Mouse (Mus musculus): ENCODE measurements at regions not wholly inside any gene's neighbourhood (a gene's known extent, or its start where the extent isn't known, plus 50 kb on each side); places are given as distances from the start of the nearest gene placed in this dataset.

DNA sequence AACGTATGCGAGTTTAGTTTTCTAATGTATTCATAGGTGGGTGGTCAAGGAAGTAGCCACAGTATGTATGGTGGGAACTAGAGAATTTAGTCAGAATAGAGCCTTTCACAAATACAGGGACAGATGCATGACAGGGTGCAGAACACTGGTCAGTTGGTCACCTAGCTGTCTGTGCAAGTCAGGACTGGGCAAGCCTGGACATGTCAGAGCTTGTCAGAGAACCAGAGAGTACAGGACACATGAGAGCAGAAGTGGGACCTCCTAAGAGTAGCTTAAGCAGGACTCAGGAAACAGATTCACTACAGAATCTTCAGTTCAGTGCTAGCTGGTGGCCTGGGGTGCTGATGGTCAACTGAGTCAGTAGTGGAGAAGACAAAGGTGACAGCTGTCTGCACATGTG, 395.7 kb upstream of the Tnp1 start:
- no peak for DNase-seq
- Histone ChIP-seq H3K4me3 (no peak overlapping the region), H3K27ac (no peak overlapping the region)
- no peak for TF ChIP-seq CTCF (IDR thresholded peaks at IDR 0.05)
- intact Hi-C loops (cut with DNase I): no loop called here

DNA sequence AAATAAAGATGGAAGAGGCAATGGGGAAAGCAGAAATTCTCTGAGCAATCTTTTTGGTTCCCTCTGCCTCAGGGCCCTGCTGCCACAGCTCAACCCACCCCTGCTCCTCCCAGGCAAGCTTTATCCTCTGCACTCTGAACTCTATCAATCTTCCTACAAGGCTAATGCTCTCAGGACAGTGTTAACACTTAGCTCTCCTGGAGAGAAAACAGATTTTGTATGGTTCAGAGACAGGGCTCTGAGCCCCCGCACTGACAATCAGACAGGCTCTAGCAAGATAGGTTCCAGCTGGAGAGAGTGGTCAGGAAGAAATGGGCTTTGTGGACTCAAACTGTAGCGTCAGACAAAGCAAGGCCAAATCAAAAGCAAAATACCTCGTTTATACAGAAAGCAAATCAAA, 383.5 kb upstream of the Tnp1 start:
- H3K4me3 ChIP-seq: no peak overlapping the region
- TF ChIP-seq CTCF (IDR thresholded peaks at IDR 0.05): no peak
- H3K27ac ChIP-seq: no peak overlapping the region
- intact Hi-C loops (cut with DNase I): no loop called here
- no peak for DNase-seq

DNA sequence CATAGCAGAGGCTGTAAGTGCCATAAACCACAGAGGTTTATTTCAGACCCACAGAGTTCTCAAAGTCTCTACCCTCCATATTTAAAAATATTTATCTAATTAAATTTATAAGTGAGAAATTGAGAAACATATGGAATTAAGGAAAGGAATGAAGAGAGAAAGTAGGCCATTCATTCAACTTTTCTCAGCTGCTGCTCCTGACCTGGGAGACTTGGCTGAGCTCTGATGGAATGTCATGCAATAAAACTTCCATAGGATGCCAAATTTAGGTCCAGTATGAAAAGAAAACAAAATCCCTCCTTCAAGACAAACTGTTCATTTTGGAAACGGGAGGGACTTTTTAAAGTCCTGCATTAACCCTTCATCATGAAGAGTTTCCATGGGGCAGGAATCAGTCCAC, 379.3 kb upstream of the Tnp1 start:
- TF ChIP-seq CTCF (IDR thresholded peaks at IDR 0.05): no peak
- Histone ChIP-seq H3K4me3 (no peak overlapping the region), H3K27ac (no peak overlapping the region)
- no peak for DNase-seq
- intact Hi-C loops (cut with DNase I): no loop called here

DNA sequence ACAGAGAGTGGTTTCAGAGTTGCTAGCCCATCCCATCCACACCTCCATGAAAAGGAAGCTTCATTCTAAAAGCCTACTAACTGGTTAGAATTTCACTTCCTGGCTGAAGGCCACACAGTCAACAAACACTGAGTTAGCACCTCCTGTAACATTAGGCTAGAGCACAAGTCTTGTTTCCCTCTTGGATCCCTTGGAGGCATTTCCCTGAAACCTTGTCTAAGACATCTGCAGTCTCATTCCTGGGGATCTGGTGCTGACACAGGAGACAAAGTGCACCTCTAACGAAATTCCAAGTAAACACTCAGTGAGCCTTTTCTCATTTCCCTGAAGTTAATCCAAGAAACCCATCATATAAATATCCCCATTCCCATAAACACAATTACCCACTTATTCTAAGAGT, 378.8 kb upstream of the Tnp1 start:
- no peak for TF ChIP-seq CTCF (IDR thresholded peaks at IDR 0.05)
- Histone ChIP-seq H3K27ac (no peak overlapping the region), H3K4me3 (no peak overlapping the region)
- intact Hi-C loops (cut with DNase I): no loop called here
- DNase-seq: no peak

DNA sequence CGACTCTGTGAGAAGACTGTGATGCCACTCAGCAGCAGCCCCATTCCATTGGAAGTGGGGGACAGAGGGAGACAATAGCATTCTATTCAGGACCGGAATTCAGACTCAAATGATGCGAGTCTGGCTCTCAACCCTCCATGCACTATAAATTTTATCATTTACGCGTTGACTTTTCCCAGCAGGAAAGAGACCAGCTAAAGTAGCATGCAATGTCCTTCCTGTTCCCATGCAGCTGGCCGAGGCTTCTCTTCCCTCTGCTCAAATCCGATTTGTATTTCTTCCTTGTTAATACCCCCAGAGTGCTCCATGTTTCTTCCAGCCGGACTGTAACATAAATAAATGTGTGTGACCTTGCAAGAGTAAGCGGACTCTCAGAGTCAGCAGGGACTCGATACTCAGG, 376.4 kb upstream of the Tnp1 start:
- Histone ChIP-seq H3K4me3 (no peak overlapping the region), H3K27ac (no peak overlapping the region)
- DNase-seq: no peak
- no peak for TF ChIP-seq CTCF (IDR thresholded peaks at IDR 0.05)
- intact Hi-C loops (cut with DNase I): no loop called here

DNA sequence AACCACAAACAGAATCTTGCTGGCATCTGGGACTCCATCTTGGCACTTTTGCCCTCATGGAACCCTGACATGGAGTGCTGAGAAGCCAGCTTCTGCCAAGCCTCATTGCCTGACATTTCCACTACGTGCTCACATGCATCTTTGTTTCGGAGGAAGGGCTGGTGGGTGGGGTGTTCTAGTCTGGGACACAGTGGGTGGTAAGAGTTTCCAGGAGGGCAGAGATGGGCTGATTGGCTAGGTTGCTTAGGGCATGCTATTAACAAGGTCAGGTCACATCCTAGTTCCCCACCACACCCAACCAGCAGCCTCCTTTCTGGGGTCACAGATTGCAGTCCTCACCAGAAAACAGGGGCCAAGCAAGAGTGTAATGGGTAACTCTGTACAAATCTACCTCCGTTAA, 374.3 kb upstream of the Tnp1 start:
- DNase-seq: no peak
- intact Hi-C loops (cut with DNase I): no loop called here
- TF ChIP-seq CTCF (IDR thresholded peaks at IDR 0.05): no peak
- Histone ChIP-seq H3K4me3 (no peak overlapping the region), H3K27ac (no peak overlapping the region)

DNA sequence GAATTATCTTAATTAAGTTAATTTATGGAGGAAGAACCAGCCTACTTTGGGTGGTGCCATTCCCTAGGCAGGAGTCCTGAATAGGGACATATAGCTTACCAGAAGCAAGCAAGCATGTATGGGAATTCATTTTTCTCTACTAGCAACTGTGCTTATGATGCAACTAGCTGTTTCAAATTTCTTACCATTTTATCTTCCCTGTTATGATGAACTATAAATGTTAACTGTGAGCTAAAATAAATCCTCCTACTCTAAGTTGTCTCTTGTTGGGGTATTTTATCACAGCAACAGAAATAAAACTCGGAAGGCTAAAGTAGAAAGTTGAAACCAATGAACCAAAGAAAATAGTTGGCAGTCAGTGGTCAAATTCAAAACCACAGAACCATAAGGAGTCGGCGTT, 373.5 kb upstream of the Tnp1 start:
- H3K4me3 ChIP-seq: no peak overlapping the region
- no peak for DNase-seq
- intact Hi-C loops (cut with DNase I): no loop called here
- H3K27ac ChIP-seq: no peak overlapping the region
- TF ChIP-seq CTCF (IDR thresholded peaks at IDR 0.05): no peak

DNA sequence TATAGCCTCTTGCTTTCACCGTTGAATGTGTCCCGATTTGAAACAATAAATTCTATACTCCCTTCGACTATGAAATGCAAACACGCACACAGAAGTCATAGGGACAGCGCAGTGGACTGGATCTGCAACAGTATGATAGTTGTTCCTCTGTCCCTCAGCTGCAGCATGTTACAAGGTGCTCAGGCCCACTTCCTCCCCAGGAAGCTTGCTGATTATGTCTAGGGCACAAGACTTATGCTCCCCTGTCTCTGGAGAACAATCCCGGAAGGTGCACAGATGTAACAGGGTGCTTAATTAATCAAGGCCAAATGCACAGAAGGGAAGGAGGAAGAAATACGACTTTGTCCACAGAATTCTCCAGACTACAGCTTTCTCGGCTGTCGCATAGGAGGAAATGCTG, 365.9 kb upstream of the Tnp1 start:
- DNase-seq: no peak
- Histone ChIP-seq H3K4me3 (no peak overlapping the region), H3K27ac (no peak overlapping the region)
- no peak for TF ChIP-seq CTCF (IDR thresholded peaks at IDR 0.05)
- intact Hi-C loops (cut with DNase I): no loop called here

DNA sequence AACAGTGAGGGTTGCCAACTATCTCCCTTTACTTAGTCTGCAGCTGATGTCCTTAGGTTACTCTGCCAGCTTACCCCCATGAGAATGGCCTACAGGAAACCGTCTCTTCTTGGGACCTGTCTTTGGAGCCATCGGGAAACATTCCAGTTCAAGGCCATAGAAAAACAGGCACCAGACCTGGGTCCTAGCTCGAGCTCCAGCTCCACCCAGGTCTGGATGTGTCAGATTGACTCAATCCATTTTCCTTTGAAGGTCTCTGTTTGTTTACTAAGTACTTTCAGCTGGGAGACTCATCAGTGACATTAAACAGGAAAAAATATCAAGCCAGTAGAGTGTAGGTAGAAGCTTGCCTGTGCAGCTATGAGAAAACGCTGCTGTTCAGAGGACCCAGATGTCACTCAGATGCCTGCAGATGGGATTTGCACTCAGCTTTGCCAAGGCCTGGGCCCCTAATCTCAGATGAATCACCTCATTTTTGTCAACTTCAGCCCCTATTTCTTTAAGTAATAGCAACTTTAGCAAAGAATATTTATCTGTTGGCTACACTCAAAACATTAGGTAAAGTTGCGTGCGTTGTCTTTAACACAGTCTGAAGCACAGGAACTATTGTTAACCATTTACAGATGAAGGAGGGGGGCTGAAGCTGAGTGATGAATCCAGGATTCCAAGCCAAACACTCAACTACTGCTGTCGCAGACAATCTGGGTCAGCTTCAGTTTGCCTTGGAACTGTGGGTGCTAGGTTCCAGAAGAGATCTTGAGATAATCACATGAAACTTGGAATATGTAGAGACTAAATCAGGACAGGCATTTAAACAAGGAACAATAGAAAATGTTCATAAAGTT, 359.0 kb upstream of the Tnp1 start:
- Histone ChIP-seq H3K4me3 (no peak overlapping the region), H3K27ac (peak overlapping the region; percentile 16; the same call in 1 of the 2 replicates)
- intact Hi-C loops (cut with DNase I): no loop called here
- no peak for TF ChIP-seq CTCF (IDR thresholded peaks at IDR 0.05)
- no peak for DNase-seq

DNA sequence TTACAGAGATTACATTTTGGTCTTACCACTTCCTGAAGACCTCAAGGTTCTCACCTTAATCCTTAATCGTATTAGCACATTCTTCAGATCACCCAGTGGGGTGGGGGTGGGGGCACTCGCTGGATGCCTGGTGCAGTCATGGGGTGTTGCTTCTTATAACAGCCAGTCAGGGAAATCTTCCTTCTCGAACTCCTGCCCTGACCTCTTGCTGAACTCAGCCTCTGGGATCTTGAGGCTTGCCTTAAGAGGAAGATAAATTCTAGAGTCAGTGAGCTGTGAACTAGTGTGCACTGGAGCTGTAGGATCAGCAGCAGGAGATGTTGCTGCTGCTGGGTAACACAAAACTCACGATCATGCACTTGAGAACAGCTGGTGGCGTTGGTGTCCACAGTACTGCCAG, 352.5 kb upstream of the Tnp1 start:
- no peak for DNase-seq
- no peak for TF ChIP-seq CTCF (IDR thresholded peaks at IDR 0.05)
- Histone ChIP-seq H3K4me3 (no peak overlapping the region), H3K27ac (no peak overlapping the region)
- intact Hi-C loops (cut with DNase I): loop anchor here (10.0 kb wide), 1 partner anchor 457 kb away; no protein-coding TSS in a partner anchor

DNA sequence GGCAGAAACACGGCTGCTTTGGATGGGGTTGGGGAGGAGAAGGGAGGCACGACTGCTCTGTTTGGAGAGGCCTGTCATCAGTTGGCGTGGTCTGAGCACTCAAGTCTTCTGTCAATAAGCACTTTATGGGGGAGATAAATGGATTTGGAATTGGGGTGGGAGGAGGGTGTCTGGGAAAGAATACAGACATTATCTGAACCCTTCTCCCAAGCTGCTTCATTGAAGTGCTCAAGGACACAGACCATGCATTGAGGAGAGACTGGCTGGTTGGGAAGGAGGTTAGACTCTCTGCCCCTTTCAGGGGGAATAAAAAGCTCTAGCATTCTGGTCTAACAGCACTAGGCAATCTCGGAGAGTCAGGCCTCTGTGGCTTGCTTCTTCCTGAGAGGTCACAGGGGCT, 350.1 kb upstream of the Tnp1 start:
- no peak for DNase-seq
- no peak for TF ChIP-seq CTCF (IDR thresholded peaks at IDR 0.05)
- no peak overlapping the region for H3K27ac ChIP-seq
- no peak overlapping the region for H3K4me3 ChIP-seq
- intact Hi-C loops (cut with DNase I): loop anchor here (10.0 kb wide), 1 partner anchor 459 kb away; no protein-coding TSS in a partner anchor

DNA sequence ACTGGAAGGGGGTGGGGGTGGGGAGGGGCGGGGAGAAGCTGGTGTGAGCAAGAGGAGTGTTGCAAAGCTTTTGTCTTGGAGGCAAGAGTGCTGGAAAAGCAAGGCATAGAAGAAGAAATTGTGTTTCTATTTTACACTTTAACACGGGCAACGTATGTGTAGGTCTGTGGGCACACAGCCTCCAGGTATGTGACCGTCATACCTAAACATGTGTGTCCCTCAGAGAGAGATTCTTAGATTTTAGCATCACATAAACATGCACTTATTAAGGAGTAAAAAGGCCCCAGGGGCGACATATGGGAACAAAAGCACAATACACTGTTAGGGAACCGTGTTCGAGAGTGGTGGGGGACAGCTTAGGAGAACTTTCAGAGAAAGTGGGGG, 348.6 kb upstream of the Tnp1 start:
- DNase-seq: no peak
- intact Hi-C loops (cut with DNase I): loop anchor here (5.0 to 10.0 kb wide), 2 partner anchors 461 to 487 kb away; no protein-coding TSS in a partner anchor
- peak overlapping the region; percentile 53; the same call in 1 of the 2 replicates for H3K4me3 ChIP-seq
- peak overlapping the region; percentile 76 for H3K27ac ChIP-seq
- no peak for TF ChIP-seq CTCF (IDR thresholded peaks at IDR 0.05)

DNA sequence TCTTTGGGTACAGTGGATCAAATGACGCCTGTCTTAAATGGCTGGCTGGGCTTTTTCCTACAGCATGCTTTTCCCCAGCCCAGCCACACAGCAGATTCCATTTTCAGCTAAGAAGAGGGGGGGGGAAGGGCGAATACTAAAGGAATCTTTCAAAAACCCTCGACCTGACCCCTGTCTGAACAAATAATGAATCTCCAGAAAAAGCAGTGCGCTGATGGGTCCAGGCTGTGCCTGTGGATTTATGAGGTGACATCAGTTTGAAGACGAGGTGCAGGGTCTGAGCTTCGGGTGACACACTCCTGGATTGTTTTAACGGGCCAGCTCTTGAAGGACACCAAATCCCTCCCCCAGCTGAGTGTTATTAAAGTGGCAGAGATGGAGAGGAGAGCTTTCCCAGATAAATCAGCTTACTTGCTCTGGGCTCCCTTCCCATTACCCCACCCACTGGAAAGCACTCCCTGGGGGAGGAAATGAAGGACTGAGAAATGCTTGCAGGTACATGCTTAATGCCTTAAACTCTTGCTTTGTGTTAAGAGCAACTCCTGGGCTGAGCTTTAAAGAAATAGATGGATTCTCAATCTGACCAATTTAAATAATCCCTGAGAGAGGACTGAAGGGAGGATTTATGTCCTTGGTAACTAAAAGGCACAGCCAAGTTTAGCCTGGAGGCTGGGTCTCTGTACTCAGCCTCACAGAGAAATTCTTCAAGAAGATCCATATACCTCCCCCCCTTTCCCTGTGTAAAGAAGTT, 348.0 kb upstream of the Tnp1 start:
- TF ChIP-seq CTCF (IDR thresholded peaks at IDR 0.05): no peak
- intact Hi-C loops (cut with DNase I): loop anchor here (5.0 to 10.0 kb wide), 2 partner anchors 461 to 486 kb away; no protein-coding TSS in a partner anchor
- Histone ChIP-seq H3K4me3 (peak overlapping the region; percentile 53), H3K27ac (peak overlapping the region; percentile 76)
- DNase-seq: peak; percentile 38

Data from gastrocnemius, adult 2 months (tissue).